Mouse (Mus musculus) spleen, adult 2 months (tissue): ENCODE measurements around the gene Mrvi1.

Experiments
- CTCF ChIP-seq: fragments of 200-500 bp; IDR thresholded peaks from 2 replicates; pipeline ENCODE4 v1.5.1; 2011; ENCODE audit warnings: mild to moderate bottlenecking, inconsistent platforms; ENCODE audit not compliant: insufficient read depth, insufficient read length, insufficient replicate concordance; ENCODE audit errors: extremely low read depth
- POLR2A ChIP-seq: fragments of 200-500 bp; IDR thresholded peaks from 2 replicates; pipeline ENCODE4 v1.6.1; 2011; ENCODE audit warnings: low read depth, low read length, inconsistent platforms

DNA sequence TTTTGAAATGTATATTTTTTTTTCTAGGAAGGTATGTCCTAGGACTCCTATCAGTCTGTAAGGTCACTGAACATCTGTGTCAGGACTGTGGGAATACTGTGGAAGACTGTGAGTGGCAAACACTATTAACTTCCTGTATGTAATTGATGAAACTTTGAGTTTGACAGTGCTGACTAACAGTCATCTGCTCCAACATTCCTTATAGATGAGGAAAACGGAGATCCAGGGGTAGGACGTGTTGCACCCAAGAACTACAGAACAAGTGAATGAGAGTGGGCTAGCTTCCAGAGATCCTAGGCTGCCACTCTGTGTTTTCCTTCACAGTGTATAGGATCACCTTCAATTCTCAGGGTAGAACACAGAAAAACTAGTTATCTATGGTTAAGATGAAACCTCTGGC is 134.9 kb downstream of the Mrvi1 start:
- TF ChIP-seq POLR2A: no peak
- TF ChIP-seq CTCF: no peak
